Mouse (Mus musculus): ENCODE results near the gene Fam216a. TPM values are rescaled to one million over a fixed set of nuclear protein-coding genes. Genes with fewer than 3 reads are reported as not detected.
"Not testable (repeated sequence)": the region's sequence is repeated elsewhere in the genome, so short reads cannot be mapped to it uniquely, and the experiment has no call there.

Fam216a gene
- polyA plus RNA-seq (2015; fragmentation: Nextera tagmentation; extraction: Ambion mirVana) = 133 and 152 TPM in 2 replicates

DNA sequence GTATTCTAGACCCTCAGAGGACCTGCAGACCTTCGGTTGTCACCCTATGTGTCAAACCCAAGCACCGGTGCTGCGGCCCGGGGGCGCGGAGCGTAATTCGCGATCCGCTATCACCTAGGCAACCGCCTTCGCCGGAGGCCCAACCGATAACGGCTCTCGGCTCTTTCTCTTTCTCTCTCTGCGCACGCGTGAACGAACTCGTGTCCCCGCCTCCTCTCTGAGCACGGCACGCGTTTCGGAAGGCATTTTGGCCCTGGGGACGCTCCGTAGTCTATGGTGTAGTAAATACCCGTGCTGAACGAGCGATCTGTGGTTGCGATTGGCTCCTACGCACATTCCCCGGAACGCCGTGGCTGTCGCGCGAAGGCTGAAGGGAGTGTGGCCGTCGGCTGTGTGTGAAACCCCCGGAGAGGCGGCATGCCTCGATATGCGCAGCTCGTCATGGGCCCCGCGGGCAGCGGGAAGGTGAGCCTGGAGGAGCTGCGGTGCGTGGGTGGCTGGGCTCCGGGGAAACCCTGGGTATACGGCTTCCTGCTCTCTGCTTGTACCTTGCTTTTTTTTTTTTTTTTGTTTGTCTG, at the start of gene Fam216a:
Fam216a (minus strand) TSS at position 173 of the 578 bp plus-strand sequence.
- H3K9ac ChIP-seq (replicated peaks) = peak within 1 kb of the TSS; percentile 76
- 0% methylated on average over 53 of the region's 53 CpGs for WGBS
- ATAC-seq (ENCODE audit: low FRiP score) = peak; percentile 94
- peak within 1 kb of the TSS; percentile 95 for H3K27ac ChIP-seq (replicated peaks)
- peak within 1 kb of the TSS; percentile 75 for H3K4me2 ChIP-seq
- H3K9me3 ChIP-seq (replicated peaks) = no peaks in the 10 kb centered on the region
- H3K4me3 ChIP-seq (replicated peaks) = peak within 1 kb of the TSS; percentile 70
- peaks cover 27% of the 10 kb centered on the region for H3K4me1 ChIP-seq
- no peaks in the 10 kb centered on the region for H3K27me3 ChIP-seq (replicated peaks)
- H3K36me3 ChIP-seq = peaks cover 31% of the 10 kb centered on the region

DNA sequence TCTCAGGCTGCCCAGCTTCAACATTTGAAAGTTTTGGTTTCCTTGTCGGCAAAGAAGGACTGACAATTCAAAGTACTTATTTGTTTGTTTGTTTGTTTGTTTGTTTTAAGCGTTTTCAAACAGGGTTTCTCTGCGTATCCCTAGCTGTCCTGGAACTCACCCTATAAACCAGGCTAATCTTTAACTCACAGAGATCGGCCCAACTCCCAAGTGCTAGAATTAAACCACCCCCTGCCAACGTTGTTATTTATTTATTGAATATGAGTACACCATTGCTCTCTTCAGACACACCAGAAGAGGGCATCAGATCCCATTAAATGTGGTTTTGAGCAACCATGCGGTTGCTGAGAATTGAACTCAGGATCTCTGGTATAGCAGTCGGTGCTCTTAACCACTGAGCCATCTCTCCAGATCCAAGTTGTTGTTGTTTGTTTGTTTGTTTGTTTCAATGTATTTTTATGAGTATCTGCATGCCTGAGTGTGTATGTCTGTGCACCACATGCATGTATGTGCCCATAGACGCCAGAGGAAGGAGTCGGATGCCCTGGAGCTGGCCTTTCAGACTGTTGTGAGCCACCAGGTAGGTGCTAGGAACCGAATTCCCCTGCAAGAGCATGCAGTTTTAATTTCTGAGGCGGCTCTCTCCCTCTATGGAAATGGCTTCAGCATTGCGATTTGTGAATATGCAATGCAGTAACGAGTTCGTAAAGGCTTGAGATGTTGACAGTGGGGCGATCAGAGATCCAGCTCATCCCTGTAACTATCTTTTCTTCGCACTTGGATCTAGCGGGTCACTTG, 49.3 kb upstream of the Fam216a start, which contains the start of gene Anapc7:
Anapc7 (plus strand) TSS at position 423 of the 798 bp plus-strand sequence.
- Histone ChIP-seq H3K9ac (replicated peaks) (peak within 1 kb of the TSS; percentile 86), H3K9me3 (replicated peaks) (no peaks in the 10 kb centered on the region), H3K27ac (replicated peaks) (peak within 1 kb of the TSS; percentile 97), H3K4me2 (peak within 1 kb of the TSS; percentile 88), H3K4me3 (replicated peaks) (peak within 1 kb of the TSS; percentile 99), H3K36me3 (no peaks in the 10 kb centered on the region), H3K27me3 (replicated peaks) (no peaks in the 10 kb centered on the region), H3K4me1 (peaks cover 22% of the 10 kb centered on the region)
- 22% methylated on average over 17 of the region's 17 CpGs for WGBS
- ATAC-seq (ENCODE audit: low FRiP score) = peak; percentile 54; the same call in 1 of the 2 replicates

DNA sequence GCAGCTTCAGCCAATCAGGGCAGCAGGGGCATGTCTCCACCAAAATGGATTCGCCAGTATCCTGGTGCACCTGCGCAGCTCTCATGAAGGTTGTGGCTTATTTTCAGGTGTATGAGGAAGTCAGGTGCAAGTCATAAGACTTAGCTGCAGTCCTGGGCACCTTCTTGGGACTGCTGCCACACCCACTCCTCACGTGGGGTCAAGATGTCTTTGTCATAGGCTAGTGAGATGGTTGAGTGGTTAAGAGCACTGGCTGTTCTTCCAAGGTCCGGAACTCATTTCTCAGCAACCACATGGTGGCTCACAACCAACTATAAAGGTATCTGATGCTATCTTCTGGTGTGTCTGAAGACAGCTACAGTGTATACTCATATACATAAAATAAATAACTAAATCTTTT, 48.5 kb upstream of the Fam216a start:
- H3K4me3 ChIP-seq (replicated peaks); ATAC-seq (ENCODE audit: low FRiP score); H3K9me3 ChIP-seq (replicated peaks); H3K4me2 ChIP-seq; H3K27ac ChIP-seq (replicated peaks); H3K9ac ChIP-seq (replicated peaks); H3K36me3 ChIP-seq; H3K27me3 ChIP-seq (replicated peaks): not testable (repeated sequence)
- WGBS = 69% methylated on average over 4 of the region's 4 CpGs
- H3K4me1 ChIP-seq = peaks cover 22% of the 10 kb centered on the region

DNA sequence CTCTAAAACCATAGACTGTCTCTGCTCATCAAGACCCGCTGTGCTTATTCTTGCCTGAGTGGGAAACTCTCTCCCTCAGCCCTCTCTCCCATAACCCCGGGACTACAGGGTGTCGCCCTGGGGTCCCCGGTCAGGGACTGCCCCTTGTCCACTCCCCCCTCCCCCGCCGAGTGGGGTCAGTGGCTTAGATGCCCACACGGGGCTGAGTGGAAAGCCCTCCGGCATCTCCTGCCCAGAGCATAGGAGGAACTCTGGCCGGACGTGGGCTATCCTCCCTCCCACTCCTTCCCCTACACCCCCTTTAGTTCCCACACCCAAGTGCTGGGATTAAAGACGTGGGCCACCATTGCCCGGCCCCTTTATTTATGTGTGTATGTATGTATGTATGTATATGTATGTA, 43.3 kb upstream of the Fam216a start:
- no peaks in the 10 kb centered on the region for H3K36me3 ChIP-seq
- 87% methylated on average over 12 of the region's 12 CpGs for WGBS
- H3K4me2 ChIP-seq = no peak overlapping the region
- no peaks in the 10 kb centered on the region for H3K9me3 ChIP-seq (replicated peaks)
- no peak overlapping the region for H3K4me3 ChIP-seq (replicated peaks)
- no peak overlapping the region for H3K9ac ChIP-seq (replicated peaks)
- no peak overlapping the region for H3K27ac ChIP-seq (replicated peaks)
- H3K27me3 ChIP-seq (replicated peaks) = no peaks in the 10 kb centered on the region
- no peaks in the 10 kb centered on the region for H3K4me1 ChIP-seq
- no peak for ATAC-seq (ENCODE audit: low FRiP score)

DNA sequence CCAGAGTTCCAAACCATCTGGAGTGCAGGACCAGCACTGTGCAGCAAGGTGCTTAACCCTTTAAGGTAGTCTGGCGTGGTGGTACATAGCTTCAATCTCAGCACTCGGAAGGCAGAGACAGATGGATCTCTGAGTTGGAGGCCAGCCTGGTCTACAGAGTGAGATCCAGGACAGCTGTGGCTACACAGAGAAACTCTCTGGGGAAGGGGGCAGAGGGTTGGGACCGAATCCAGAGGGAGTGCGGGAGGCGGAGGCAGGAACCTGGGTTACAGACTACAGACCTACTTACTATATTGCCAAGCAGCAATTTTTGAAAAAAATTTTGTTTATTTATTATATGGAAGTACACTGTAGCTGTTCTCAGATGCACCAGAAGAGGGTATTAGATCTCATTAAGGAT, 42.2 kb upstream of the Fam216a start:
- Histone ChIP-seq H3K9ac (replicated peaks) (no peak overlapping the region), H3K36me3 (peaks cover 6% of the 10 kb centered on the region), H3K4me2 (no peak overlapping the region), H3K9me3 (replicated peaks) (no peaks in the 10 kb centered on the region), H3K27me3 (replicated peaks) (no peaks in the 10 kb centered on the region), H3K27ac (replicated peaks) (no peak overlapping the region), H3K4me3 (replicated peaks) (no peak overlapping the region), H3K4me1 (no peaks in the 10 kb centered on the region)
- ATAC-seq (ENCODE audit: low FRiP score) = no peak
- 96% methylated on average over 5 of the region's 5 CpGs for WGBS

DNA sequence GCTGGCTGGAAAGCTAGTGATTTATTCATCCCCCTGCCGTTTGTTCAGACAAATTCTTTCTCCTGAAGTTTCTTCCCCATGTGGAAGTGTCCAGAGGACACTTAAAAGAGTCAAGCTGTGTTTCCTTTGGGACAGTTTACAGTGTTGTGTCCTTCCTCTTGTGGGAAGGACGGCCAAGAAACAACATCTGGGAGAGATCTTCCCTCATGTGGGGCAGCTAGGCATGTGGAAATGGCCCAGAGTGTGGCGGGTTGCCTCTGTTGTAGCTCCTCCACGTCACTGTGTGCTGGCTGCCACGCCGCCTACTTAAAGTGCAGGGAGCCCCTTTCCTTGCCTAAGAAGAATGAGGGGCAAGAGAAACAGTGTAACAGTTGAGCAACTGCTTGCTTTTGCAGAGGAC, 40.7 kb upstream of the Fam216a start:
- WGBS = 65% methylated on average over 6 of the region's 6 CpGs
- no peaks in the 10 kb centered on the region for H3K27me3 ChIP-seq (replicated peaks)
- no peak for ATAC-seq (ENCODE audit: low FRiP score)

DNA sequence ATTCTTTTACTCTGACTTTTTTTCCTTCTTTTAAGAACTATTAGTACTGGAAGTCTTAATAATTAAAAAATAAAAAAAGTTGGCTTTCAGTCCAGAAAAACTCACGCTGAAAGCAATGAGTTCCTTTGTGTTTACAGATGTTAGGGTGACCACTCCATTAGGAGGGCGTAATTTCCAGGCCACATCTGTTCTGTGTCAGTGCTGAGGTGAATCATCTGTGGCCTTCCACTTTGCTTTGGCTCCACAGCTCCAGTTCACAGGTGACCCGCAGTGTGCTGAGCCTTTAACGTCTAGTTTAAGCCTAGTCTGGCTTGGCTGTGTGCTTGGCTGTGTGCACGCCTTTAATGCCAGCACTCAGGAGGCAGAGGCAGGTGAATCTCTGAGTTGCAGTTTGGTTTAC, 39.7 kb upstream of the Fam216a start:
- no peaks in the 10 kb centered on the region for H3K4me1 ChIP-seq
- H3K27ac ChIP-seq (replicated peaks) = no peak overlapping the region
- no peak overlapping the region for H3K9ac ChIP-seq (replicated peaks)
- no peaks in the 10 kb centered on the region for H3K9me3 ChIP-seq (replicated peaks)
- WGBS = 85% methylated on average over 5 of the region's 5 CpGs
- H3K4me2 ChIP-seq = no peak overlapping the region
- no peak for ATAC-seq (ENCODE audit: low FRiP score)
- peaks cover 17% of the 10 kb centered on the region for H3K36me3 ChIP-seq
- no peaks in the 10 kb centered on the region for H3K27me3 ChIP-seq (replicated peaks)
- no peak overlapping the region for H3K4me3 ChIP-seq (replicated peaks)

More for the DNA sequence above, 40.7 kb upstream of the Fam216a start:
- Histone ChIP-seq H3K9me3 (replicated peaks) (no peaks in the 10 kb centered on the region), H3K4me1 (no peaks in the 10 kb centered on the region), H3K36me3 (peaks cover 8% of the 10 kb centered on the region), H3K4me2 (no peak overlapping the region), H3K4me3 (replicated peaks) (no peak overlapping the region), H3K9ac (replicated peaks) (no peak overlapping the region), H3K27ac (replicated peaks) (no peak overlapping the region)

DNA sequence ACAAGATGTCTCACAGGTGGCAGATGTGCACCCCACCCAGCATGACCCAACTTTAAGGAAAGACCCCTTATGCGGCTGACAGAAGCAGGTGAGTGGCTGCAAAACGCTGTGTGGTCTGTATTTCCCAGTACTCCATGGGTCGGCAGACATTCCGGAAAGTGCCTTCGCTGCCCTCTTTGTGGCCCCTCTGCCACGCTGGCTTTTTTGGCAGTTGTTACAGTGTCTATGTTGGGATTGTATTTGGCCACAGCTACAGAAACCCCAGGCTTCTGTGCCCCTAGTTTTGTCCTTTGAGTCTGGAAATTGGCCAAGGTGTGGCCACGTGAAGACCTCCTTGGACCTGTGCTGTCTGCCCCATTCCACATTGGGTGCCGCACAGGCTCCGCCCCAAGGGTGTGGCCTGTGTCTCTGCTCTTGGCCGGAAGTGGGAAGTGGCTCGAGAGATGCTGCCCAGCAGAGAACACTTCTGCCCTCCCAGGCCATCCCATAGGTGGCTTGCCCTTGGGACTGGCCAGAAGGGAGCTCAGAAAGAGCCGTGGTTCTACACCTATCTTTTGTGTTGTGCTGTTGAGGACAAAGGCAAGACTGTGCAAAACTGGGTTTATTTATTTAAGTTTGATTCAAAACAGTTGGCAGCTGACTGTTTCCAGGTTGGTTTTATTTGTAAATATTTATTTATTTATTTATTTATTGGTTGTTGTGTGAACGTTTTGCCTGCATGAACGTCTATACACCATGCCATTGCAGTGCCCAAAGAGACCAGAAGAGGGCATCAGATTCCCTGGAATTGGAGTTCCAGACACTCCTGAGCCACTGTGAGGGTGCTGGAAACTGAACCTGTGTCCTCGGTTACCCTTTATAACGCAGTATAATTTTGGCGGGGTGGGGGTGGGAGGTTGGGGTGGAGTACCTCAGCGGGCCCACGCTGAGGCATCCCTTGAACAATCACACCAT, 37.8 kb upstream of the Fam216a start:
- no peak for ATAC-seq (ENCODE audit: low FRiP score)
- WGBS = 88% methylated on average over 19 of the region's 19 CpGs
- Histone ChIP-seq H3K36me3 (peaks cover 36% of the 10 kb centered on the region), H3K9ac (replicated peaks) (no peak overlapping the region), H3K27ac (replicated peaks) (no peak overlapping the region), H3K4me1 (no peaks in the 10 kb centered on the region), H3K4me2 (no peak overlapping the region), H3K27me3 (replicated peaks) (no peaks in the 10 kb centered on the region), H3K4me3 (replicated peaks) (no peak overlapping the region), H3K9me3 (replicated peaks) (no peaks in the 10 kb centered on the region)

DNA sequence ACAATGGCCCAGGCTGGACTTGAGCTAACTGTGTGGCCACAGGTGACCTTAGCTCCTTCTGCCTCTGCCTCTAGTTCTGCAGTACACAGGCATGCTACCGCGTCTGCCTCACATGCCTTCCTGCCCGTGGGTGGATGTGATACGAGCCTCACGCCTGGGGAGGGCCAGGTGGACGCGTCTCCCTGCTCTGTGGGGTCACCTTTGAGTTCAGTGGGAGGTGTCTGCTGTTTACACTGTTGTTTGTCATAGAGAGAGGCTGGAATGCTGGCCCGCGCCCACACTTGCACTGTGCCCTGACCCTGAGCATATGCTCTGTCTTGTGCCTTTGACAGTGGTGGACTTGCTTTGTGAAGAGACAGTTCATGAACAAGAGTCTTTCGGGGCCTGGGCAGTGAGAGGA, 33.4 kb upstream of the Fam216a start:
- Histone ChIP-seq H3K9me3 (replicated peaks) (no peaks in the 10 kb centered on the region), H3K4me1 (peaks cover 6% of the 10 kb centered on the region), H3K9ac (replicated peaks) (no peak overlapping the region), H3K36me3 (peaks cover 70% of the 10 kb centered on the region), H3K4me3 (replicated peaks) (no peak overlapping the region), H3K4me2 (no peak overlapping the region), H3K27ac (replicated peaks) (no peak overlapping the region), H3K27me3 (replicated peaks) (no peaks in the 10 kb centered on the region)
- WGBS = 97% methylated on average over 10 of the region's 10 CpGs
- ATAC-seq (ENCODE audit: low FRiP score) = no peak

DNA sequence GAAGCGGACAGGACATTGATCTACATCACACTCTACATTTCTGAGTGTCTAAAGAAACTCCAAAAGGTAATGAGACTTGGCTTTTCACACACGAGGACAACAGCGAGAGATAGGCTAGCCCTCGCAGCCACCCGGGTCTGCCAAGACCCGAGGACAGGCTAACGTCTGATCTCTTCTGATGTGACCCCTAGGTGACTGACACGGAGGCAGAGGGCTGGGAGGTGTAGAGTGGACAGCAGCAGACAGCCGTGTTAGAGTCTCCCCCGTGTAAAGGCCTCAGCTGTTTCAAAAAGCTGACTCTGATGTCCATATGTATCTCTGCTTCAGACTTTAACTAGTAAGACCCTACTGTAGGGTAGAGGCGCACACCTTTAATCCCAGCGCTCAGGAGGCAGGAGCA, 31.2 kb upstream of the Fam216a start:
- no peak for ATAC-seq (ENCODE audit: low FRiP score)
- Histone ChIP-seq H3K27ac (replicated peaks) (no peak overlapping the region), H3K36me3 (peaks cover 85% of the 10 kb centered on the region), H3K4me2 (no peak overlapping the region), H3K9me3 (replicated peaks) (no peaks in the 10 kb centered on the region), H3K4me3 (replicated peaks) (no peak overlapping the region), H3K4me1 (peaks cover 6% of the 10 kb centered on the region), H3K9ac (replicated peaks) (no peak overlapping the region), H3K27me3 (replicated peaks) (no peaks in the 10 kb centered on the region)
- WGBS = 96% methylated on average over 12 of the region's 12 CpGs

DNA sequence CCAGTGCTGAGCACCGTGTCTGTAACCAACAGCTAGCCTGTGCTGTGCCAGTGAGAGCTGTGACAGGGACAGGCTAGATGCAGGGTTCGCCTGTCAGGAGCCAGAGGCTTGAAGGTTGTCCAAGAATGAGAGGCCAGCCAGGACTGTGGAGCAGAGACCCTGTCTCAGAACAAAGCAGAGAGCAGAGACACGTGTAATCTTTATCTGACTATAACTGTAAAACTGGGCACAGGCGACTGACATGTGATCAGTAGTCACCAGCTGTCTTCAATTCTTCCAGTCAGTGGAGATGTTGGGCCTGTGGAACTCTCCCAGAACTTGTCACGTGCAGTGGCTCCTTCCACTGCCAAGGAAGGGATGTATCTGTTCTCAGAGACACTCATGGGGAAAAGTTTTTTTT, 30.6 kb upstream of the Fam216a start:
- WGBS = 87% methylated on average over 5 of the region's 5 CpGs
- peaks cover 87% of the 10 kb centered on the region for H3K36me3 ChIP-seq
- ATAC-seq (ENCODE audit: low FRiP score) = no peak

More for the DNA sequence above, 30.6 kb upstream of the Fam216a start:
- Histone ChIP-seq H3K9me3 (replicated peaks) (no peaks in the 10 kb centered on the region), H3K4me1 (peaks cover 6% of the 10 kb centered on the region), H3K4me3 (replicated peaks) (no peak overlapping the region), H3K4me2 (no peak overlapping the region), H3K9ac (replicated peaks) (no peak overlapping the region), H3K27ac (replicated peaks) (no peak overlapping the region), H3K27me3 (replicated peaks) (no peaks in the 10 kb centered on the region)
